Mouse (Mus musculus) G1E (cell line): ENCODE measurements at regions not wholly inside any gene's neighbourhood (a gene's known extent, or its start where the extent isn't known, plus 50 kb on each side); places are given as distances from the start of the nearest gene placed in this dataset.

Source experiments
- ATAC-seq: 2 replicates; pipeline ENCODE4 v1.8.0; 2016; ENCODE audit warnings: mild to moderate bottlenecking; ENCODE audit not compliant: insufficient number of reproducible peaks, poor library complexity, low FRiP score, severe bottlenecking; ENCODE audit errors: extremely low read depth
- DNase-seq: peaks from one replicate; pipeline ENCODE4 v3.0.0; 2012; ENCODE audit warnings: low spot score
- H3K27me3 ChIP-seq: 2 replicates; pipeline ENCODE4 v1.6.1; 2012; ENCODE audit warnings: mild to moderate bottlenecking, low read length, inconsistent platforms; ENCODE audit not compliant: insufficient read depth
- H3K36me3 ChIP-seq: replicated peaks from 2 replicates; pipeline ENCODE3; 2012; ENCODE audit warnings: mild to moderate bottlenecking, inconsistent platforms
- H3K4me1 ChIP-seq: 2 replicates; pipeline ENCODE4 v1.6.1; 2012; ENCODE audit warnings: low read depth, low read length, inconsistent platforms, mixed read lengths; ENCODE audit not compliant: insufficient read depth
- H3K4me3 ChIP-seq: 2 replicates; pipeline ENCODE4 v1.5.1; 2012; ENCODE audit warnings: low read depth, mild to moderate bottlenecking, inconsistent platforms, low read length, moderate library complexity, mixed read lengths
- H3K9me3 ChIP-seq: replicated peaks from 2 replicates; pipeline ENCODE4 v1.6.1; 2012; ENCODE audit warnings: inconsistent platforms
- CTCF ChIP-seq: IDR thresholded peaks from 2 replicates; pipeline ENCODE4 v1.5.1; 2012; ENCODE audit warnings: low read depth, low read length, inconsistent platforms, mixed read lengths
- GATA1 ChIP-seq: IDR thresholded peaks from 2 replicates; pipeline ENCODE4 v1.6.1; 2012; ENCODE audit warnings: borderline replicate concordance, low read length, inconsistent platforms, mixed read lengths
- GATA2 ChIP-seq: IDR thresholded peaks from 2 replicates; pipeline ENCODE4 v1.6.1; 2012; ENCODE audit warnings: low read depth, low read length, inconsistent platforms, borderline replicate concordance
- POLR2AphosphoS5 ChIP-seq: IDR thresholded peaks from 2 replicates; pipeline ENCODE4 v1.6.1; 2012; ENCODE audit warnings: low read depth, low read length, inconsistent platforms; ENCODE audit not compliant: insufficient replicate concordance
- TAL1 ChIP-seq: conservative IDR thresholded peaks from 2 replicates; pipeline ENCODE4 v1.6.1; 2012; ENCODE audit warnings: low read depth, low read length, inconsistent platforms, mixed read lengths

DNA sequence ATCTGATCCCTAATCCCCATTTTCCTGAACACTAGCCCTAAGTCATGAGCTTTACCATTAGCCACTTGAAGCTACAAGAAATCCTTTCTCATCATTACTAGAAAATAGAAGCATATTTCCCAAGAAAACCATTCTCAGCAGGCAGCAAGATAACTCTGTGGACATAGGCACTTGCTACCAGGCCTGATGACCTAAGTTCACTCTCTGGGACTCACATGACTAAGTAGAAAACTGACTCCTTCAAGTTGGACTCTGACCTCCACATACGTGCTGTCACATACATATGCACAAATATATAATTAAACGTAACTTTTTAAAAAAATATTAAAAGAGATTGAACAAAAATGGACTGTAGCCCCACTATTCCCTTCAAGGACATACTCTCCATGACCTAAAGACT is 200.8 kb downstream of the Actr3 start:
- no peak overlapping the region for H3K4me3 ChIP-seq
- no peaks in the 10 kb centered on the region for H3K36me3 ChIP-seq
- H3K9me3 ChIP-seq, result peaks cover 9% of the 10 kb centered on the region
- no peaks in the 10 kb centered on the region for H3K4me1 ChIP-seq
- TF ChIP-seq GATA1 (no peak), POLR2AphosphoS5 (no peak), TAL1 (no peak), GATA2 (no peak), CTCF (no peak)
- DNase-seq, result no peak
- no peak for ATAC-seq
- H3K27me3 ChIP-seq, result no peaks in the 10 kb centered on the region

DNA sequence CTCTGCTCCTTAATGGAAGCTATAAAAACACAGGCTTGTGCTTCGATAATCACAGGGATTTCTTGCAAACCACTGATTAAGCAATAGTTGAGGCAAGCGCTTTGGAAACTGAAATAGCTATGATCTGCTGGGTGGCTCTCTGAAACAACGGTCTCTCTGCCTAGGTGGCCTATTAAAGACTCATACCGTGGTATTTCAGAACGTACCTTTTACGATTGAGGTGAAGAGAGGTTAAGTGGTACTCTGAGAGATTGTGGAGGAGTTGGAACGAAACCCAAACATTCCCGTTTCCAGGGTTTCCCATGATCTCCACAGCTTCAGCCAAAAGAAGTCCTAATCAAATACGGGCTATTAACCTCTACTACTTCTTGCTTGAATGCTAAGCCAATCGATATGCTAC is 212.2 kb downstream of the Actr3 start:
- Histone ChIP-seq H3K27me3 (no peaks in the 10 kb centered on the region), H3K4me3 (no peak overlapping the region), H3K9me3 (peaks cover 18% of the 10 kb centered on the region), H3K4me1 (no peaks in the 10 kb centered on the region), H3K36me3 (no peaks in the 10 kb centered on the region)
- no peak for ATAC-seq
- DNase-seq, result no peak
- TF ChIP-seq POLR2AphosphoS5, result no peak
- no peak for TF ChIP-seq GATA1

- no peak for TF ChIP-seq GATA1
- no peak for TF ChIP-seq POLR2AphosphoS5
- TF ChIP-seq TAL1, result no peak
- no peak for TF ChIP-seq CTCF
- TF ChIP-seq GATA2, result no peak
- no peak for ATAC-seq
- H3K4me1 ChIP-seq, result no peaks in the 10 kb centered on the region
- H3K27me3 ChIP-seq, result no peaks in the 10 kb centered on the region
- peaks cover 32% of the 10 kb centered on the region for H3K9me3 ChIP-seq
- no peak for DNase-seq
- no peak overlapping the region for H3K4me3 ChIP-seq
- no peaks in the 10 kb centered on the region for H3K36me3 ChIP-seq
These were observed 219.3 kb downstream of the Actr3 start for GRCm38 (mm10) chr1:125216192-125216591.

DNA sequence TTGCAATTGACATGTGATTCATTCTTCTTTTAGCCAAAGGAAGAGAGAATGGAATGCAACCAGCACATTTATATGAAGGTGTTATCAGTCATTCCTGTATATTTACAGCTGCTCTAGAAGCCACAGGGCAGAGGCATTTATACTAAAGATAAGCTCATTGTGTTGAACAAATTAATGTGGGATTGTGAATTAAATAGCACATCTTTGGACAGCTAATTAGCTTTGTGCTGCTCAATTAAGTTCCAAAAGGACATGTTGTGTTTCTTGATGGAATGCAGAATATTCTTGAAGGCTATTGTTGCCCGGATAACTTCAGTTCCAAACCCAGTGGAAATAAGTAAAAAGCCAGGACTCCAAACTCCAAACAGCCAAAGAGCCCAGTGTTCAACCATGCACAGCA is 248.4 kb downstream of the Actr3 start:
- no peak for TF ChIP-seq TAL1
- no peak for TF ChIP-seq GATA2
- TF ChIP-seq CTCF, result no peak
- no peak for TF ChIP-seq GATA1
- no peak for TF ChIP-seq POLR2AphosphoS5
- Histone ChIP-seq H3K4me1 (no peaks in the 10 kb centered on the region), H3K27me3 (no peaks in the 10 kb centered on the region), H3K9me3 (peaks cover 21% of the 10 kb centered on the region), H3K36me3 (no peaks in the 10 kb centered on the region), H3K4me3 (no peak overlapping the region)
- DNase-seq (no peak), ATAC-seq (no peak)

DNA sequence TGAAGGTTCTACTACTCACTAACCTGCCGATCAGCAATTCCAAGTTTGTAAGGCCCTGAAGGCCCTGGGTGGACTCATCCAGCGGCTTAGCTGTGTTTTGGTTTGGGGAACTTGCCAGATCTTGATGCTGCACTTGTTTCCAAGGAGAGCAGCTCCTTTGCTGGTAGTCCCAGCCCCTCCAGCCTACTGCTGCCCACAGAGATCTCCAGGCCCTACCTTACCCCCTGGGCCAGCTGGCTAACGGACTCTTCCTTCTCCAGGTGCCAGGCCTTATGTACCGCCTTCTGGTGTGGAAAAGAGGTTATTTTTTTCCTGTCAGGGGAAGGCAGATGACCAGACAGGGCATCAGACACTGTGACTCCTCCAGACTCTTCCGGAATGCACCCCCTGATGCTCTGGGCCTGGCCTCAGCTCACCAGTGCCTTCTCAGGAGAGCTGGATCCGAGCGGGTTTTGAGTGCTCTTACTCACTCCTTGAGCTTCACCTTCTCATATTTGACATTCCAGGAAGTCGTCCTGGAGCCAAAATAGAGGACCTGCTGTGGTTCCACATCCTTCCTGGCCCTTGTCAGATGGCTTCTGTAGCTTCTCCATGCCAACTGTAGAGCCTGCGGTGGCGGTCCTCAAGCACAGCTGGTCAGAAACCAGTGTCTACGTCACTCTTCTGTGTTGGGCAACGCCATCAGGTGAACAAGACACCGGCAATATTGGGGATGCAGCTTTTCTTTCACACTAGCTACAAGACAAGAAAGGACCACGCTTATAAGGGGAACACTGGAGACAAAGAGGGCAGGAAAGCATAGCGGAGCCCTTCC is 259.2 kb downstream of the Actr3 start:
- Histone ChIP-seq H3K36me3 (no peaks in the 10 kb centered on the region), H3K4me3 (no peak overlapping the region), H3K4me1 (no peaks in the 10 kb centered on the region), H3K27me3 (no peaks in the 10 kb centered on the region), H3K9me3 (peaks cover 33% of the 10 kb centered on the region)
- DNase-seq, result no peak
- no peak for ATAC-seq
- TF ChIP-seq POLR2AphosphoS5, result no peak

DNA sequence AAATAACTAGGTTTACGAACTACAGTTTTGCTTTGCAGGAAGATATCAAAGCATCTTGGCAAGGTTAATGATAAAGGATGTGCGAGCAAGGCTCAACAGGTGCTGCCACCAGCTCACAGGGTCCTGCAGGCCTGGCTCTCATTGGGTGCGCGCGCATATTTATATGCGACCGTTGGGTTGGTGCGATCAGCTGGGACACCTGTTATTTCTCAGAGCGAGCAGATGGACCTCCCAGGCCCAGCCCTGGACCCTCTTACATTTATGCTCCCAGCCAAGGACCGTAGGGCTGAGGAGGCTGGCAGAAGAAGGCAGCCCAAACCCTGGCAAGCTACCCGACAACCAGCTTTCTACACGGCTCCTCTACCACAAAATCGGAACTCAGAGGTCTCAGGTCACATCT is 260.8 kb downstream of the Actr3 start:
- Histone ChIP-seq H3K4me1 (no peaks in the 10 kb centered on the region), H3K4me3 (no peak overlapping the region), H3K9me3 (peaks cover 36% of the 10 kb centered on the region), H3K36me3 (no peaks in the 10 kb centered on the region), H3K27me3 (no peaks in the 10 kb centered on the region)
- TF ChIP-seq POLR2AphosphoS5 (no peak), GATA2 (no peak), CTCF (no peak), TAL1 (no peak), GATA1 (no peak)
- no peak for DNase-seq
- ATAC-seq, result no peak

DNA sequence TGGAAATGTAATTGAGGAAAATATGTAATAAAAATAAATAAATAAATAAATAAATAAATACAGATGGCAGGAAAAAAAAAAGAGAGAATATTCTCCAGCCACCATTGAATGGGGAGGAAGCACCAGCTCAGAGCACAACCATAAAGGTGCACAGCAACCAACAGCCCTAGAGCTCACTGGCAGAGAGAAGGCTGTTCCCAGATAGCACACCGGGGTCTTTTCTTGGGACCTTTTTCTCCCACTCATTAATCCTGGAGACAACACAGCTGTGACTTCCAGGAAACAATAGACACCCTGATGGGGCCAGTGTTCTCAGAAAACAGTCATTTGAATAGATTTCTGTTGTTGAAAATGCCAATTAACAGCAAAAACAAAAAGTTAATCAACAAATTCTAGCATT is 263.1 kb downstream of the Actr3 start:
- no peak for TF ChIP-seq CTCF
- no peak for ATAC-seq

More for the DNA sequence above, 263.1 kb downstream of the Actr3 start:
- DNase-seq, result no peak
- H3K36me3 ChIP-seq, result no peaks in the 10 kb centered on the region
- no peaks in the 10 kb centered on the region for H3K4me1 ChIP-seq
- peaks cover 44% of the 10 kb centered on the region for H3K9me3 ChIP-seq
- H3K4me3 ChIP-seq, result no peak overlapping the region
- H3K27me3 ChIP-seq, result no peaks in the 10 kb centered on the region
